Mouse (Mus musculus) stomach, postnatal 0 days (tissue): ENCODE measurements around the gene Gm29609.

Experiments
- CTCF ChIP-seq: IDR thresholded peaks from 2 replicates; pipeline ENCODE4 v1.5.1; 2016; ENCODE audit warnings: antibody characterized with exemption, low read depth, mild to moderate bottlenecking, moderate library complexity
- EP300 ChIP-seq: optimal IDR thresholded peaks from 2 replicates; pipeline ENCODE3; 2016; ENCODE audit warnings: antibody characterized with exemption

DNA sequence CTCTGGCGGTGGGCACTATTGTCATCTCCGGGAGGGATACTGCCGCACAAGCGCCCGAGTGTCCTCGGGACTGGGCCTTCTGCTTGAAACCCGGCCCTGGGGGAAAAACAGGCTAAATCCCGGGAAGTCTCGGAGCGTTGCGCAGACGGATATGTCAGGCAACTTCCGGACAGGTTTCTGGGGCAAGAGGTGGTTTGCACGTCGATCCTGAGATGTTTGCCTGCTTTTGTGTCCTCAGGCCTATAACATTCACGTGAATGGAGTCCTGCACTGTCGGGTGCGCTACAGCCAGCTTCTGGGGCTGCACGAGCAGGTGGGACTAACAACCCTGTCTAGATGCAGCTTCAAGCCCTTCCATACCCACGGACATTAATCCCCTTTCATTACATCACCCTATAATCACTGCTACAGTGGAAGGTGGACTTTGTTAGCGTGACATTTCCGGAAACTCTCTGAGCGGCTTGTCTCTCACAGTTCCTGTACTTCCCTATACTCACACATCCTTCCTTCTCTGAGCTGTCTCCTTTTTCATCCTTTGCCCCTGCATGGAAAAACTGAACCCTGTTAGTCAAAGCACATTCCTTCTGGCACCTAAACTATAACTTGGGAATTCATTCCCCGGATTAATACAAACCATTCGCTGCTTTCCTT, 14.0 kb upstream of the Gm29609 start:
- TF ChIP-seq CTCF (no peak), EP300 (no peak)
